Mouse (Mus musculus) liver, embryonic 13.5 days (tissue): ENCODE results near the gene Cwc22. TPM values are rescaled to one million over a fixed set of nuclear protein-coding genes. Genes with fewer than 3 reads are reported as not detected.

Source experiments
- ATAC-seq: fragments of 200-750 bp; cut with Nextera tagmentation; 2 replicates; pipeline ENCODE4 v1.8.0; 2017; ENCODE audit warnings: low read depth, mild to moderate bottlenecking, moderate number of reproducible peaks, moderate library complexity
- DNase-seq: peaks from one replicate; pipeline ENCODE4 v3.0.0; 2022
- H3K27ac ChIP-seq: fragments of 300-500 bp; sonication (generic); 2 replicates; pipeline ENCODE4 v1.5.1; 2015; ENCODE audit warnings: moderate library complexity, mild to moderate bottlenecking, inconsistent platforms
- H3K27me3 ChIP-seq: fragments of 300-500 bp; sonication (generic); 2 replicates; pipeline ENCODE4 v1.6.1; 2015; ENCODE audit warnings: mild to moderate bottlenecking, inconsistent platforms
- H3K36me3 ChIP-seq: fragments of 300-500 bp; sonication (generic); 2 replicates; pipeline ENCODE4 v1.6.1; 2015; ENCODE audit warnings: mild to moderate bottlenecking, inconsistent platforms
- H3K4me1 ChIP-seq: fragments of 300-500 bp; sonication (generic); replicated peaks from 2 replicates; pipeline ENCODE4 v1.6.1; 2015; ENCODE audit warnings: inconsistent platforms
- H3K4me2 ChIP-seq: fragments of 300-500 bp; sonication (generic); 2 replicates; pipeline ENCODE4 v1.6.1; 2015; ENCODE audit warnings: inconsistent platforms, mild to moderate bottlenecking, moderate library complexity
- H3K4me3 ChIP-seq: fragments of 300-500 bp; sonication (generic); replicated peaks from 2 replicates; pipeline ENCODE4 v1.5.1; 2015; ENCODE audit warnings: mild to moderate bottlenecking, inconsistent platforms
- H3K9ac ChIP-seq: fragments of 300-500 bp; sonication (generic); 2 replicates; pipeline ENCODE4 v1.6.1; 2015; ENCODE audit warnings: mild to moderate bottlenecking, inconsistent platforms
- H3K9me3 ChIP-seq: fragments of 300-500 bp; sonication (generic); replicated peaks from 2 replicates; pipeline ENCODE4 v1.6.1; 2016; ENCODE audit warnings: inconsistent platforms
- WGBS: fragments of 180-500 bp; shearing (Covaris S2); methylation state at CpG from one replicate; pipeline ENCODE4 v1.1.7; 2015; ENCODE audit not compliant: insufficient replicate concordance; 5-methylcytosine and 5-hydroxymethylcytosine counted together
- polyA plus RNA-seq: library from polyadenylated mRNA; unstranded; fragments of >200 nt; fragmentation: Nextera tagmentation; extraction: Ambion mirVana; gene quantifications from 2 replicates; pipeline ENCODE4 v1.2.1, GENCODE M21; 2015

Gene Cwc22
- 16.7 and 21.3 TPM in 2 replicates for polyA plus RNA-seq

DNA sequence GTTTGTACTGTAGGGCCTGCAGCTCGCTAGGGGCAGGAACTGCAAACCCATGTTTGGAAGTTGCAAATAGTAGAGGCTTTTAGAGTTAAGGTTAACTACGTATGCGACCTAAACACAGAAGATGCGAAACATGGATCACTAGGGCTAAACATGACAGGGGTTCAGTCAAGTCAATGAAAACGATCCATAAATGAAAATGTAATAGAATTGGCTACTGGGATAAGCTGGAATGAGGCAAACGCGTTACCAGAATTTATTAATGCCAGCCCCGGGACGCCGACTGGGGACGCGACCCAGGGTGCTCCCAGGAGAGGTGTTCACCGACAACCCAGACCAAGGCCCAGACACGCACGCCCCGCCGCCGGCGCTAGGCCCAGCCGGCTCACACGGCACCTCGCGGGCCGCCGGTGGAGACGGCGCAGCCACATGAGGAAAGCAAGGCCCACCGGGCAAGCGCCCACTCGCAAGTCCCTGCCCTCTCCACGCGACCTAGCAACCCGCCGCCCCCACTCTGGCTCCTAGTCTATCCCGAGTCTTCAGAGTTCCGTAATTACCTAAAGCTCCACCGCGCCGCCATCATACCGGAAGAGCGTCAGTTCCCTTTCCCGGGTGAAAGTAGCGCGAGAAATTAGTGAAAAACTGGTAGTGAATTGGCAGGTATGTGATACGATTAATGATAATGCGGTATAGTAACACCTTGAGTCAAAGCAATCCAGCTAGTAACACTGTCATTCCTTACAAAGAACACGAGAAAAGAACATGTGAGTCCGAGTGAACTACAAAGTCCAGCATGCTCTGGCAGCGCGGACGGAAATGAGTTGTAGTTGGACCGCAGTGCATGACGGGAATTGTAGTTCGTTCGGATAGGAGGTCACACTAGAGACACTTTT is at the start of gene Cwc22:
Gene Cwc22, minus strand, starts transcription at position 780 of the 890 bp plus-strand sequence.
- under 1% methylated on average over 55 of the region's 55 CpGs for WGBS
- DNase-seq (peak; percentile 78), ATAC-seq (peak; percentile 88)

DNA sequence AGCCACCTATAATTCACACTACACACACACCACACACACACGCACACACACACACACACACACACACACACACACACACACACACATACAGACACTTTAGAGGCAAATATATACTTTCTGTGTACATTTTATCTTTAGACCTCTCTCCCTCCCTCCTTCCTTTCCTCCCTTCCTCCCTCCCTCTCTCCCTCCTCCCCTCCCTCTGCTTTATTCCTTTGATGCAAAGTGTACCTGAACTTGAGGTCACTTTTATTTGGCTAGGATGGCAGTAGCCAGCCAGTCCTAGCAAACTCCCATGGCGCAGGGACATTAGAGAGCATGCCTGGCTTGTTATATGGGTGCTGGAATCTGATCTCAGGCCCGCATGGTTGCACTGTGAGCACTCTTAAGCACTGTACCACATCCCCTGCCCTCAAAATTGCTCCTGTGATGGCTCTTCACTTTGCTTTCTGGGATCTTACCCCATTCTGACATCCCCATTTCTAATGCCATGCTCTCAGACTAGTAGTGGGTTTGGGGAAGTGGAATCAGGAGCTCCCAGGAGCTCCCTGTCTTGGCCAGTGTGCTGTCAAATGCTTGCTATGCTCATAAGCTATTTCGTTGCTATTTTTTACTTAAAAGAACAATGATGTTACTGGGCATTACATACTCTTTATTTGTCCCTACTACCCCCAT is 47.7 kb upstream of the Cwc22 start:
- ATAC-seq, result no peak
- no peaks in the 10 kb centered on the region for H3K27me3 ChIP-seq
- DNase-seq, result no peak
- H3K9me3 ChIP-seq, result no peaks in the 10 kb centered on the region
- 45% methylated on average over 4 of the region's 4 CpGs for WGBS
- H3K27ac ChIP-seq, result no peak overlapping the region
- H3K9ac ChIP-seq, result no peak overlapping the region
- no peaks in the 10 kb centered on the region for H3K36me3 ChIP-seq
- no peaks in the 10 kb centered on the region for H3K4me1 ChIP-seq
- H3K4me3 ChIP-seq, result no peak overlapping the region
- no peak overlapping the region for H3K4me2 ChIP-seq

More for the DNA sequence above, at the start of gene Cwc22:
- H3K9ac ChIP-seq, result peak within 1 kb of the TSS; percentile 88
- peaks cover 17% of the 10 kb centered on the region for H3K4me1 ChIP-seq
- peak within 1 kb of the TSS; percentile 83 for H3K4me2 ChIP-seq
- H3K9me3 ChIP-seq, result no peaks in the 10 kb centered on the region
- H3K27ac ChIP-seq, result peak within 1 kb of the TSS; percentile 47; the same call in 1 of the 2 replicates
- no peaks in the 10 kb centered on the region for H3K36me3 ChIP-seq
- no peaks in the 10 kb centered on the region for H3K27me3 ChIP-seq
- peak within 1 kb of the TSS; percentile 84 for H3K4me3 ChIP-seq

DNA sequence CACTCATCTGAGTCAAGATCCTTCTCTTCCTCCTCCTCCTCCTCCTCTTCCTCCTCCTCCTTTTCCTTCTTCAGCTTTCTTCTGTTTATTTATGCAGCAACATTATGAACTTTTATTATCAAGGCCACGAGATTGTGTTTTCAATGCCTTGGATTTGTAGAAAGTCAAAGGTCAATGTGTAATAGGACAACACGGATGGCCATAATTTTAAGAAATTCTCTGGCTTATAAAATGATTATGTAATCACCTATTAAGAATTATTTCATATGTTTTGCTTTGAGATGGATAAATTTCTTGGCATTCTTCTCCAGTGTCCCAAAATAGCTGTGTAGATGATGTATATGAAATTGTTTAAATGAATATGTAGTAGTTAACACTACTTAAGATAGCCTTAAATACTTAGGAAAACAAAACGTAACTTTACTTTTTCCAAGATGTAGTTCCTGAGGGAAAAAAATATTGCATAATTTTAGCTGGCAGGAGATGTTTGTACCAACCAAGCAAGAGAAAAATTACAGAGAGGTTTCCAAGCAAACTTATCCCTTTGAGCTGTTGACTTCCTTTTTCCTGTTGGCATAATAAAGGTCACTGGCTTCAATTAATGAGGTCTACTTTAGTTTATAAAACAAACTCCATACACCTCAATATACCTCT is 46.9 kb upstream of the Cwc22 start:
- H3K4me1 ChIP-seq, result no peaks in the 10 kb centered on the region
- no peak for ATAC-seq
- no peak overlapping the region for H3K9ac ChIP-seq
- H3K27ac ChIP-seq, result no peak overlapping the region
- no peaks in the 10 kb centered on the region for H3K9me3 ChIP-seq
- no peak overlapping the region for H3K4me2 ChIP-seq
- H3K36me3 ChIP-seq, result no peaks in the 10 kb centered on the region
- no peak overlapping the region for H3K4me3 ChIP-seq
- DNase-seq, result no peak
- H3K27me3 ChIP-seq, result no peaks in the 10 kb centered on the region
- WGBS, result 47% methylated on average over 3 of the region's 3 CpGs

DNA sequence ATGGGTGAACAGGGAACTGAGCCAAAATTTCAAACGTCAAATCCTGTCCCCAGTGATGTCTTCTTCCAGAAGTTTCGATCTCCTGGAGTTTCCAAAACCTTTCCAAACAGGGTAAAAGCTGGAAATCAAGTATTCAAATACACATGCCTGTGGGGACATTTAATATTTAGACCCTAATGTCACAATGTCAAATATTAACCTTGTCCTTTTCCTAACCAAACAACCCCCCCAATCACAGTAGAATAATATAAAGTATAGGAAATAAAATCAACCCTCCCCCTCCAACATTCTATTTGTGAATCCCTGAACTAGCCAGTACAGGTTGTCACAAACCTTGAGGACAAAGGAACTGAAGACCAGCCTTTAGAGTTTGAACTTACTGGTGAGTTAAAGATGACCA is 44.6 kb upstream of the Cwc22 start:
- Histone ChIP-seq H3K36me3 (no peaks in the 10 kb centered on the region), H3K4me1 (no peaks in the 10 kb centered on the region), H3K9ac (no peak overlapping the region), H3K27ac (no peak overlapping the region), H3K4me3 (no peak overlapping the region), H3K27me3 (no peaks in the 10 kb centered on the region), H3K4me2 (no peak overlapping the region), H3K9me3 (no peaks in the 10 kb centered on the region)
- DNase-seq, result no peak
- 34% methylated on average over 2 of the region's 2 CpGs for WGBS
- ATAC-seq, result no peak

DNA sequence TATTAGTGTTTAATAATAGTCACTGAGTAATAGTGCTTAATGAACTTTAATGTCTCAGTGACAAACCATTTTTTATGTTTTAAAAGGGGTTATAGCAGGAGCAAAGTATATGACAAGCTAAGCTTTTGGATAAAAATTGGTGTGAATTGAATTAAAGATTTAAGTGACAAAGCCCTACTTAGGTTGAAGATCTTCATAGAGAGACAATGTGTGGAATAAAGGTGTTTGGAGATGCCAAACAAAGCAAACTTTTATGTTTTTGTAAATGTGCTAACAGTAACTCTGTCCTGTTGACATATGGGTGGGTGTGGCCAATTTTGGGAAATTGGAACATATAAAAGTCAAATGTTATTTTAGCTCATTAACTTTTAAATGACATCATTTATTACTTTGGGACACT is 43.9 kb upstream of the Cwc22 start:
- no peak overlapping the region for H3K4me3 ChIP-seq
- ATAC-seq, result no peak

DNA sequence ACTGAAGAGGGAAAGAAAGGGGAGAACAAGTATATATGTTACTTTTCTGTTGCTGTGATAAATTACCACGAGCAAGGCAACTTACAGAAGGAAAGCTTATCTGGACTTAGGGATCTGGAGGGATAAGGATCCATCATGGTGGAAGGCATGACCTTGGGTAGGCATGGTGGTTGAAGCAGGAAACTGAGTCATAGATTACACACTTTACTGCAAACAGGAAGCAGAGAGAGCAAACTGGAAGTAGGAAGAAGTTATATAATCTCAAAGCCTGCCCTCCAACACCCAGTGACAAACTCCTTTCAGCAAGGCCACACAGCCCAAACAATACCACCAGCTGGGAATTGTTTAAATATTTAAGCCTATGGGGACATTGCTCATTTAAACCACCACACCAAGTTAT is 43.2 kb upstream of the Cwc22 start:
- no peak overlapping the region for H3K4me2 ChIP-seq
- no peak for ATAC-seq
- H3K4me1 ChIP-seq, result no peaks in the 10 kb centered on the region
- DNase-seq, result no peak
- H3K9ac ChIP-seq, result no peak overlapping the region
- WGBS, result 34% methylated on average over 1 of the region's 1 CpGs
- no peak overlapping the region for H3K4me3 ChIP-seq
- H3K27ac ChIP-seq, result no peak overlapping the region
- H3K27me3 ChIP-seq, result no peaks in the 10 kb centered on the region
- H3K9me3 ChIP-seq, result no peaks in the 10 kb centered on the region
- no peaks in the 10 kb centered on the region for H3K36me3 ChIP-seq

More for the DNA sequence above, 43.9 kb upstream of the Cwc22 start:
- no peak overlapping the region for H3K9ac ChIP-seq
- no peak overlapping the region for H3K27ac ChIP-seq
- H3K4me1 ChIP-seq, result no peaks in the 10 kb centered on the region
- no peaks in the 10 kb centered on the region for H3K9me3 ChIP-seq
- H3K27me3 ChIP-seq, result no peaks in the 10 kb centered on the region
- H3K36me3 ChIP-seq, result no peaks in the 10 kb centered on the region
- no peak overlapping the region for H3K4me2 ChIP-seq
- DNase-seq, result no peak

DNA sequence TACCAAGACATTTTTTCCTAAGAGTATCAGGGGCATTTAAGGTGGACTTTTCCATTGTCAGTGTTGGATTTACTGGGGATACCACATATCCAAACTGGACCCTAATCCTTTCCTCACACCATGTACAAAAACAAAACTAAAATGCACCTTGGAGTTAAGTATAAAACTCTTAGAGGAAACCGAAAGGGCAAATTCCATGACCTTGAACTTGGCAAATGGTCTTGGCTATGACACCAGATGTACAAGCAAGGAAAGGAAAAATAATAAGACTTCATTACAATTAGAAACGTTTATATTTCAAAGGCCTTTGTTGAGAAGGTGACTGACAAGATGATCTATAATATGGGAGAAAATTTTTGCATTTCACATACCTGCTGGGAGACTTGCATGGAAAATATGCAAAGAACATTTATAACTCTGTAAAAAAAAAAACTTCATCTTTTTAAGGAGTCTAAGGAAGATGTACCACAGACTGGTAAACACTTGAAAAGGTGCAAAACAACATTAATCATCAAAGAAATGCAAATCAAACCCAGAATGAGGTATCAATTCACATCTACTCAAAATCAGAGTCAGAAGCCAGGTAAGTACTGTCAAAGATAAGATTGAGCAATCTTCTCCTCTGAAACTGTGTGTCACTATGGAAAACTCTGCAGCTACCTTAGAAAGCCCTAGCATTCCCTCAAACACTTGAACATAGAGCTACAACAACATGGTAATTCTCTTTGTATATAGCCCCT is 40.0 kb upstream of the Cwc22 start:
- no peak for ATAC-seq
- Histone ChIP-seq H3K36me3 (no peaks in the 10 kb centered on the region), H3K9ac (no peak overlapping the region), H3K27ac (no peak overlapping the region), H3K9me3 (no peaks in the 10 kb centered on the region), H3K4me1 (no peaks in the 10 kb centered on the region), H3K4me2 (no peak overlapping the region), H3K27me3 (no peaks in the 10 kb centered on the region), H3K4me3 (no peak overlapping the region)
- no peak for DNase-seq
- 44% methylated on average over 2 of the region's 2 CpGs for WGBS

DNA sequence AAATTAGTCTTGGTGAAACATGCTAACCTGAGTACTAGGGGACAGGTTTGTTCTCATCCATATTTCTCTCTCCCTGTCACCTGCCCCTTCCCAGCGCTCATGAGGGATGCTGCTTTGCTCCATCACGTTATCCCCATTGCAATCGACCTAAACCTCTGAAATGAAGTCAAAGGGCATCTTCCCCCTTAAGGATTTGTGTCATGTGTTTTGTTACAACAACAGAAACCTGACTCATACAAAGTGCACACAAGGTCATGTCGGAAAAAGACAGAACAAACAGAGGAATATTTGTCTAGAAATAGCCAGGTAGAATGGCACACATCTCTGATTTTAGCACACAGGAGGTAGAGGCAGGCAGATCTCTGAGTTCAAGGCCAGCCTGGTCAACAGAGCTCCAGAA is 38.0 kb upstream of the Cwc22 start:
- Histone ChIP-seq H3K27me3 (no peaks in the 10 kb centered on the region), H3K4me3 (no peak overlapping the region), H3K9ac (no peak overlapping the region), H3K4me2 (no peak overlapping the region), H3K4me1 (no peaks in the 10 kb centered on the region), H3K27ac (no peak overlapping the region), H3K36me3 (no peaks in the 10 kb centered on the region), H3K9me3 (no peaks in the 10 kb centered on the region)
- DNase-seq, result no peak
- 47% methylated on average over 4 of the region's 4 CpGs for WGBS
- ATAC-seq, result no peak

DNA sequence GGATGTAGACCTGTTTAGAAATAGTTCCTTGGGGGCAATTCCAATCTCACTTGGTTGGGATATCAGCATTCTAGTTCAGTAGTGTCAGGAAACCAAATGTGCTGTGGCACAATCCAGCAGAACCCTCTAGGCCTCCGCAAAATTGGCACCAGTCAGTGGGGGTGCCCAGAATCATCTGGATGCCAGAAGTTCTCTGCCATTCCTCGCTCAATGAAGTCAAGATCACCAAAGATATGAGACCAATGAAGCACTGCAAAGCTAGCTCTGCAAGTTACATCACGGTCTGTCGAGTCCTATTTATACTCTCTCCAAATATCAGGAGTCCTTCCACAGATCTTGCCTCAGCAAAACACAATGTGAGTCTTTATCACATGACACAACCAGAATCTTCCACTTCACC is 35.7 kb upstream of the Cwc22 start:
- ATAC-seq, result no peak
- DNase-seq, result no peak
- Histone ChIP-seq H3K27ac (no peak overlapping the region), H3K9ac (no peak overlapping the region), H3K9me3 (no peaks in the 10 kb centered on the region; the same call in 1 of the 2 replicates), H3K4me3 (no peak overlapping the region), H3K4me1 (no peaks in the 10 kb centered on the region), H3K27me3 (no peaks in the 10 kb centered on the region), H3K4me2 (no peak overlapping the region), H3K36me3 (no peaks in the 10 kb centered on the region)
- WGBS, result 59% methylated on average over 4 of the region's 4 CpGs

DNA sequence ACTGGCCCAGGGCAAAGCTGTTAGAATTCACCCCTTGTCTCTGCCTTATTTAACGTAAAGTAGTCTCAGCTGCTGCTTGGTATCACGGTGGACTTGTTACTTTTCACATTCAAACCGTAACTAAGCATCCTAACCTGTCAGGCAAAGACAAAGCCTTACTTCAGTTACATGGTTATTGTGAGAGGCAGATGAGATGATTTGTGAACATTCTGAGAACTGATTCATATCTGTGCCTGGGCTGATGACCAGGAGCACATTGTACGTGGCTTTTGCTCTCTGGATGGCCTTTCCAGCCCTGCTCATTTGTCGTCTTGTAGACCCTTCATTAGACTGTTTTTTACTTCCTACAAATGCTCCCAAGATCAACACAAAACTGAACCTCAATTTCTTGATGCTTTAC is 34.5 kb upstream of the Cwc22 start:
- Histone ChIP-seq H3K4me2 (no peak overlapping the region), H3K4me1 (no peaks in the 10 kb centered on the region), H3K27me3 (no peaks in the 10 kb centered on the region), H3K4me3 (no peak overlapping the region), H3K27ac (no peak overlapping the region), H3K36me3 (no peaks in the 10 kb centered on the region), H3K9me3 (no peaks in the 10 kb centered on the region; the same call in 1 of the 2 replicates), H3K9ac (no peak overlapping the region)
- ATAC-seq, result no peak
- 65% methylated on average over 5 of the region's 5 CpGs for WGBS
- no peak for DNase-seq

DNA sequence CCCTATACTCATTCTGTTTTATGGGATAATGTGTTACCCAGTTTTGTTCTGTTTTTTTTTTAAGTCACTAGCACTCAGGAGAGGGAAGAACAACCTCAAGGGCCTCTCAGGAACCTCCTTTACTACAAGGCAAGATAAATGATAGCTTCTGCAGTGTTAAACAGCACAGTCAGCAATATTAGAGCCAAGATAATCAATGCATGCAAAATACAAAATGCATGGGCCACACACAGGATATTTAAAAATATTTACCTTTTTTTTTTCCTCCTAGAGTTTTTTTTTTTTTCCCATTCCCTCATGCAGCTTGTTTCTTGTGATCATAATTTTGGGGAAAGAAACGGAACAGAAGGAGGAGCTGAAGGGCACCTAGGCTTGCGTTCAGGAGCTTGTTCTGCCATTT is 33.3 kb upstream of the Cwc22 start:
- ATAC-seq (no peak), DNase-seq (no peak)
- Histone ChIP-seq H3K9me3 (no peaks in the 10 kb centered on the region; the same call in 1 of the 2 replicates), H3K36me3 (no peaks in the 10 kb centered on the region), H3K4me3 (no peak overlapping the region), H3K9ac (no peak overlapping the region), H3K27ac (no peak overlapping the region), H3K27me3 (no peaks in the 10 kb centered on the region), H3K4me2 (no peak overlapping the region), H3K4me1 (no peaks in the 10 kb centered on the region)
- WGBS, result 57% methylated on average over 2 of the region's 2 CpGs
